Mouse (Mus musculus): ENCODE measurements around the gene Gosr1. TPM values are rescaled to one million over a fixed set of nuclear protein-coding genes. Genes with fewer than 3 reads are reported as not detected.
A peak's percentile ranks its signal among the peaks of the same experiment; 100 is the strongest.
"Not testable (repeated sequence)": the region's sequence is repeated elsewhere in the genome, so short reads cannot be mapped to it uniquely, and the experiment has no call there.

Gene Gosr1
- total RNA-seq, 2 experiments from 2014 or later = 43.1 to 49.3 TPM

- intact Hi-C loops (cut with DNase I) = loop anchor here (10.0 kb wide), 1 partner anchor 216 kb away; no protein-coding TSS in a partner anchor
- H3K27ac ChIP-seq = no peak overlapping the region
- no peak overlapping the region for H3K4me3 ChIP-seq
- no peak for TF ChIP-seq CTCF (IDR thresholded peaks at IDR 0.05)
- DNase-seq (ENCODE audit: extremely low spot score in 1 of 2, low spot score in 2 of 2) = no peak
Measured at GRCm38 (mm10) chr11:76730650-76731049, 32.7 kb downstream of the Gosr1 start.

GRCm38 (mm10) chr11:76728093-76728492, 35.3 kb downstream of the Gosr1 start:
- intact Hi-C loops (cut with DNase I) = no loop called here
- DNase-seq (ENCODE audit: extremely low spot score in 1 of 2, low spot score in 2 of 2) = no peak
- Histone ChIP-seq H3K27ac (no peak overlapping the region), H3K4me3 (no peak overlapping the region)
- TF ChIP-seq CTCF (IDR thresholded peaks at IDR 0.05) = no peak

DNA sequence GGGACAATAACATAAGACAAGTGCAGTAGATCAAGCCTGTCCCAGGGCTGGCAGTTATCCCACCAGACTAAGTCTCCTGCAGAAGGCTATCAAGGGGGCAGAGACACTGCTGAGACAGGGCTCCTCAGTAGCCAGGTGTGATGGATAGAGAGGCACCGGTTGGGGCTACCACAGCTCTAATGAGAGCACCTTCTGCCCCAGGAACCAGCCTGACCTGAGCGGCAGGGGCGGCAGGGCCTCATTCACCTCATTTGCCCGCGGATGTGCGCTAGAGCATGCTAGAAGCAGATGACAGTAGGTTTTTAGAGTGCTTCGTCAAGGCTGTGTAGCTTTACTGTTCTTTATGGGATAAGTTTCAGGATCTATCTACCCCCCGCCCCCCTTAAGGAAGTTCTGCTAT, 39.5 kb downstream of the Gosr1 start:
- TF ChIP-seq CTCF (IDR thresholded peaks at IDR 0.05) = no peak
- no peak for DNase-seq (ENCODE audit: extremely low spot score in 1 of 2, low spot score in 2 of 2)
- Histone ChIP-seq H3K4me3 (no peak overlapping the region), H3K27ac (no peak overlapping the region)
- intact Hi-C loops (cut with DNase I) = no loop called here

- DNase-seq (ENCODE audit: extremely low spot score in 1 of 2, low spot score in 2 of 2) = no peak
- Histone ChIP-seq H3K4me3 (no peak overlapping the region), H3K27ac (no peak overlapping the region)
- TF ChIP-seq CTCF (IDR thresholded peaks at IDR 0.05) = no peak
- intact Hi-C loops (cut with DNase I) = no loop called here
Measured at GRCm38 (mm10) chr11:76717000-76717399, 46.4 kb downstream of the Gosr1 start.

DNA sequence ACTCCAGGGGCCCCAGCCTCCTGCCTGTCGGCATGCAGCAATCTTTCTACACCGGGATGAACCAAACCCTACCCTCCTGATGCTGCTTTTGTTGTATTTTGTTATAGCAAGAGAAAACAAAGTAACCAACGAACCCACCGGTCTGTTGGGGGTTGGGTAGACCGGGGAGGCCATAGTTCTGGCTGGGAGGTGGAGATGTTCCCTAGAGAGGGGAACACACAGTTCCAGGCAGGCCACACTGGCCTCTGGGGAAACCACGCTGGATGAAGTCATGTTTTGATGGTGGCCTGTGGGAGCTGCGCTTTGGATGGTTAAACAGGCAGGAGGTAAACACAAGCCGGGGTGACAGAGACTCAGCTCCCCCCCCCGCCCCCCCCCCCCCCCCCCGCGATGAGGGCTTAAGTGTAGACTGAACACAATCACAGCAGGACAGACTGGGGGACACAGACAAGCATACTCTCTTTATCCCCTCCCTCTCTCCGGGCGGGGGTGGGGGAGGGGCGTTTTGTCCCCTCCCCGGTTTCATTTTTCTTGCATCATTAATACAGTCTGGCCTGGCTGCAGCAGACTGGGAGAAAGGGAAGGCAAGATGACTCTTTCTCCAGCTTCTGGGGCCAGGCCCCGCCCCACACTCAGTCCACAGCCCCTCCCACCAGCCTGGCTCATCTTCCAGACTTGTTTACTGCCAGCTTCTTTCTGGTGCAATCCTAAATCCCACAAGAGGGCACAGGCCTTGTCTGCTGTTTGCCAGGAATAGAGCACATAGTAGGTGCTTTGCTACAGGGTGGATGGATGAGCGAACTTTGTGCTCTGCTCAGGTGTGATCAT, 53.5 kb downstream of the Gosr1 start:
- intact Hi-C loops (cut with DNase I) = no loop called here
- Histone ChIP-seq H3K4me3 (no peak overlapping the region), H3K27ac (no peak overlapping the region)
- no peak for TF ChIP-seq CTCF (IDR thresholded peaks at IDR 0.05)
- DNase-seq (ENCODE audit: extremely low spot score in 1 of 2, low spot score in 2 of 2) = no peak

GRCm38 (mm10) chr11:76708881-76709280, 54.5 kb downstream of the Gosr1 start:
- no peak for TF ChIP-seq CTCF (IDR thresholded peaks at IDR 0.05)
- H3K27ac ChIP-seq = no peak overlapping the region
- intact Hi-C loops (cut with DNase I) = no loop called here
- no peak for DNase-seq (ENCODE audit: extremely low spot score in 1 of 2, low spot score in 2 of 2)
- no peak overlapping the region for H3K4me3 ChIP-seq

- Histone ChIP-seq H3K4me3 (no peak overlapping the region), H3K27ac (no peak overlapping the region)
- no peak for DNase-seq (ENCODE audit: extremely low spot score in 1 of 2, low spot score in 2 of 2)
- TF ChIP-seq CTCF (IDR thresholded peaks at IDR 0.05) = no peak
- intact Hi-C loops (cut with DNase I) = no loop called here
Measured at GRCm38 (mm10) chr11:76708066-76708465, 55.3 kb downstream of the Gosr1 start.

DNA sequence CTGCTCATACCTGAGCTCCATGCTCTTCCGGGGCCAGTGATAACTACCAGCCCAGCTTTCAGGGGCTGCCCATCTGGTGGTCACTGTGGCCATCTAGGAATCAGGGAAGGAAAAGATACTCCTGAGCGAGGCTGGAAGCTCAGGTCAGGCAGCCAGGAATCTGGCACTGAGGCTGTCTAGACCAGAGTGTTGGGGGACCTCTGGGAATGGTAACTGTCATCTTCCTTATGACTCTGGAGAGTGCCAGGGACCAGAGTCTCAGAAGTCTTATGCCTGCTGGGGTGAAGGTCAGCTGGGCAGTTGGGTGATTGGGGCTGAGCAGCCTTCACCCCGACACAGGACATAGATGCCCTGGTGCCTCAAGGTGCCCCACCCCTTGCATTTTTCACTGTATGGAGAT, 55.7 kb downstream of the Gosr1 start:
- TF ChIP-seq CTCF (IDR thresholded peaks at IDR 0.05) = no peak

GRCm38 (mm10) chr11:76699626-76700025, 63.8 kb downstream of the Gosr1 start:
- Histone ChIP-seq H3K4me3 (no peak overlapping the region), H3K27ac (no peak overlapping the region)
- intact Hi-C loops (cut with DNase I) = no loop called here
- TF ChIP-seq CTCF (IDR thresholded peaks at IDR 0.05) = no peak
- no peak for DNase-seq (ENCODE audit: extremely low spot score in 1 of 2, low spot score in 2 of 2)

More for the DNA sequence above, 55.7 kb downstream of the Gosr1 start:
- Histone ChIP-seq H3K4me3 (no peak overlapping the region), H3K27ac (no peak overlapping the region)
- intact Hi-C loops (cut with DNase I) = no loop called here
- no peak for DNase-seq (ENCODE audit: extremely low spot score in 1 of 2, low spot score in 2 of 2)

GRCm38 (mm10) chr11:76695810-76696209, 67.6 kb downstream of the Gosr1 start:
- DNase-seq (ENCODE audit: extremely low spot score in 1 of 2, low spot score in 2 of 2) = no peak
- intact Hi-C loops (cut with DNase I) = no loop called here
- Histone ChIP-seq H3K27ac (no peak overlapping the region), H3K4me3 (peak overlapping the region; percentile 30)
- TF ChIP-seq CTCF (IDR thresholded peaks at IDR 0.05) = no peak

DNA sequence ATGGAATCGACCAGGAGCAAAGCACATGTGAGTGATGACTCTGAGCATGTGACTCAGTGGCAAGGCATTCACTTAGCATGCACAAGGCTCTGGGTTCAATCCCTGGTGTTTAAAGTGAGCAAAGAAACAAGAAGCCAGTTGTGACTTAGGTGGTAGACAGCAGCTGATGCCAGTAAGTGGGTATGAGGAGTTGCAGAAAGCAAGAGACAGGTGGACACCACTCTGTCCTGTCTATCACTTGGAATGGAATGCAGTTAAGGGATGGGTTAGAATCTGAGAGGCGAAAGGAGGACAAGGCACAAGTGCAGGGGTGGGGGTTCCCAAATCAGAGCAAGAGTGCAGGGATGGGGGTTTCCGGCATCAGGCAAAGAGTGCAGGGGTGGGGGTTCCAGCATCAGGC, 71.3 kb downstream of the Gosr1 start:
- Histone ChIP-seq H3K4me3 (no peak overlapping the region), H3K27ac (no peak overlapping the region)
- DNase-seq (ENCODE audit: extremely low spot score in 1 of 2, low spot score in 2 of 2) = no peak
- intact Hi-C loops (cut with DNase I) = no loop called here
- no peak for TF ChIP-seq CTCF (IDR thresholded peaks at IDR 0.05)

- no peak for TF ChIP-seq CTCF (IDR thresholded peaks at IDR 0.05)
- no peak for DNase-seq (ENCODE audit: extremely low spot score in 1 of 2, low spot score in 2 of 2)
- H3K4me3 ChIP-seq = no peak overlapping the region
- intact Hi-C loops (cut with DNase I) = no loop called here
- no peak overlapping the region for H3K27ac ChIP-seq
Measured at GRCm38 (mm10) chr11:76685604-76686003, 77.8 kb downstream of the Gosr1 start.

- intact Hi-C loops (cut with DNase I) = loop anchor here (10.0 kb wide), 1 partner anchor 215 kb away; no protein-coding TSS in a partner anchor
- H3K4me3 ChIP-seq; H3K27ac ChIP-seq; DNase-seq (ENCODE audit: extremely low spot score in 1 of 2, low spot score in 2 of 2): not testable (repeated sequence)
Measured at GRCm38 (mm10) chr11:76679508-76679907, 83.9 kb downstream of the Gosr1 start, which contains the start of gene Trarg1. Trarg1 (plus strand) TSS chr11:76679808.

Other genes starting within 250 kb of the Gosr1 start
- 100 to 1,000 TPM; 436 to 450 TPM for gene Abr, start 141.3 kb downstream of the Gosr1 start, total RNA-seq (2021)
- 1 to 10 TPM; 3.2 to 3.8 TPM for gene Bhlha9, start 91.1 kb downstream of the Gosr1 start, total RNA-seq (2021)
- gene Trarg1, start 83.8 kb downstream of the Gosr1 start, total RNA-seq (2021) = under 1 TPM; 0.50 to 0.68 TPM
- 10 to 100 TPM; 53.0 to 56.8 TPM for gene Cpd, start 83.4 kb upstream of the Gosr1 start, total RNA-seq (2021)
- not detected for gene Tmigd1, start 138.6 kb upstream of the Gosr1 start, total RNA-seq (2021)
- gene Blmh, start 161.2 kb upstream of the Gosr1 start, total RNA-seq (2021) = 10 to 100 TPM; 52.4 to 58.8 TPM
- gene Slc6a4, start 235.0 kb upstream of the Gosr1 start, total RNA-seq (2021) = under 1 TPM in 1 of 2 experiments, not detected in 1; 0.41 TPM